Mouse (Mus musculus): ENCODE data around the gene Eif2b1. TPM values are rescaled to one million over a fixed set of nuclear protein-coding genes. Genes with fewer than 3 reads are reported as not detected.
A peak's percentile ranks its signal among the peaks of the same experiment; 100 is the strongest.

The Eif2b1 gene
- polyA plus RNA-seq, 2 experiments: 42.5 to 71.3 TPM

- H3K27me3 ChIP-seq (ENCODE audit: control insufficient read depth, insufficient read depth, low read length): no peaks in the 10 kb centered on the region
- no peak for DNase-seq (ENCODE audit: low spot score)
- H3K9me3 ChIP-seq (ENCODE audit: control insufficient read depth, low read length): no peaks in the 10 kb centered on the region
- H3K9ac ChIP-seq (ENCODE audit: low read depth, low read length, severe bottlenecking): peak overlapping the region; percentile 45
- 9% methylated on average over 12 of the region's 17 CpGs for WGBS
- peaks cover 6% of the 10 kb centered on the region for H3K4me1 ChIP-seq (ENCODE audit: control insufficient read depth, insufficient read depth, low read length)
- H3K4me3 ChIP-seq (replicated peaks; ENCODE audit: low read length): peak overlapping the region; percentile 15; the same call in 1 of the 2 replicates
- H3K4me2 ChIP-seq (replicated peaks; ENCODE audit: low read depth, low read length, severe bottlenecking): peak overlapping the region; percentile 34
- H3K27ac ChIP-seq (replicated peaks; ENCODE audit: low read depth, low read length): no peak overlapping the region
- no peaks in the 10 kb centered on the region for H3K36me3 ChIP-seq (ENCODE audit: control insufficient read depth, insufficient read depth, low read length)
- TF ChIP-seq POLR2A (IDR thresholded peaks at IDR 0.05; ENCODE audit: borderline replicate concordance, extremely low read depth, insufficient read depth, insufficient read length): no peak
- no peak for ATAC-seq (ENCODE audit: low FRiP score, low read depth)
Measured at GRCm38 (mm10) chr5:124536776-124537175, 42.2 kb downstream of the Eif2b1 start.

DNA sequence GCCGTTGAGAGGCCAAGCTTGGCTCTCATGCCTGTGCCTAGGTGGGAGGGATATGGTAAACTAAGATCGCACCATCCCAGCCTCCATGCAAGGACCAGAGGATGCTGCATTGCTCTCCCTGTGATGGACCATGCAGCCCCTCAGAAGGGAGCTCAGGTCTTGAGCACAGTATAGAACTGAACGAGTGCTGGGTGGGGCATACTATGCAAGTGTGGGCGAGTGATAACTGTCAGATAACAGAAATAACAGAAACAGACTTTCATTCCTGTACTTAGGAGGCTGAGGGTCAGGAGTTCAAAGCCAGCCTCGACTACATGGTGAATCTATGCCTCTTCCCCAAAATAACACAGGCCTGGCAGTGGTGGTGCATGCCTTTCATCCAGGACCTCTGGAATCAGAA lies 43.9 kb downstream of the Eif2b1 start:
- WGBS: 65% methylated on average over 5 of the region's 5 CpGs
- Histone ChIP-seq H3K36me3 (ENCODE audit: control insufficient read depth, insufficient read depth, low read length) (no peaks in the 10 kb centered on the region), H3K4me2 (replicated peaks; ENCODE audit: low read depth, low read length, severe bottlenecking) (no peak overlapping the region), H3K9me3 (ENCODE audit: control insufficient read depth, low read length) (no peaks in the 10 kb centered on the region), H3K27ac (replicated peaks; ENCODE audit: low read depth, low read length) (no peak overlapping the region), H3K4me1 (ENCODE audit: control insufficient read depth, insufficient read depth, low read length) (peaks cover 11% of the 10 kb centered on the region; the same call in 1 of the 2 replicates), H3K4me3 (replicated peaks; ENCODE audit: low read length) (no peak overlapping the region), H3K9ac (ENCODE audit: low read depth, low read length, severe bottlenecking) (no peak overlapping the region), H3K27me3 (ENCODE audit: control insufficient read depth, insufficient read depth, low read length) (no peaks in the 10 kb centered on the region)
- TF ChIP-seq POLR2A (IDR thresholded peaks at IDR 0.05; ENCODE audit: borderline replicate concordance, extremely low read depth, insufficient read depth, insufficient read length): no peak
- DNase-seq (ENCODE audit: low spot score) (no peak), ATAC-seq (ENCODE audit: low FRiP score, low read depth) (no peak)

DNA sequence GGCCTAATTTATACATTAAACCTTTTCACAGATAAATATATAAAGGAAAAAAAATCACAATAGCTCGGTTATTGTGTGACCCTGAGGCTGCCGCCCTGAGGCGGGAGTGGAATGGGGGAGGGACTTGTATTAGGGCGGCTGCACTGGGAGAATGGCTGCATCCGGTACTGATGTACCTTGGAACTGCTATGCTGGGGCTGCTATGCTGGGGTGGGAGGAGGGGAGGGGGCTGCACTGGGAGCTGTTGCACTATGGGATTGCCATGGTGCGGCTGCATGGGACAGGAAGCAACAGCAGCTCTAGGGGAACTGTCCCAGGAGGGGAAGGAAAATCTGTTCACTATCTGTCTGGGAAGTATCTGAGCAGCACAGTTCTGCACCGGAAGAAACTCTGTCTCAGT lies 46.5 kb downstream of the Eif2b1 start:
- Histone ChIP-seq H3K9ac (ENCODE audit: low read depth, low read length, severe bottlenecking) (no peak overlapping the region), H3K27me3 (ENCODE audit: control insufficient read depth, insufficient read depth, low read length) (no peaks in the 10 kb centered on the region), H3K4me1 (ENCODE audit: control insufficient read depth, insufficient read depth, low read length) (peaks cover 30% of the 10 kb centered on the region), H3K4me2 (replicated peaks; ENCODE audit: low read depth, low read length, severe bottlenecking) (no peak overlapping the region), H3K9me3 (ENCODE audit: control insufficient read depth, low read length) (no peaks in the 10 kb centered on the region), H3K36me3 (ENCODE audit: control insufficient read depth, insufficient read depth, low read length) (no peaks in the 10 kb centered on the region), H3K27ac (replicated peaks; ENCODE audit: low read depth, low read length) (no peak overlapping the region), H3K4me3 (replicated peaks; ENCODE audit: low read length) (0 out of 2 replicates have a peak overlapping the region, but pooled peaks have one; percentile 59)
- TF ChIP-seq POLR2A (IDR thresholded peaks at IDR 0.05; ENCODE audit: borderline replicate concordance, extremely low read depth, insufficient read depth, insufficient read length): no peak
- DNase-seq (ENCODE audit: low spot score): no peak
- 37% methylated on average over 7 of the region's 7 CpGs for WGBS
- no peak for ATAC-seq (ENCODE audit: low FRiP score, low read depth)

- peak overlapping the region; percentile 76 for H3K9ac ChIP-seq (ENCODE audit: low read depth, low read length, severe bottlenecking)
- ATAC-seq (ENCODE audit: low FRiP score, low read depth): peak; percentile 14
- DNase-seq (ENCODE audit: low spot score): no peak
Measured at GRCm38 (mm10) chr5:124531583-124531930, 47.4 kb downstream of the Eif2b1 start.

DNA sequence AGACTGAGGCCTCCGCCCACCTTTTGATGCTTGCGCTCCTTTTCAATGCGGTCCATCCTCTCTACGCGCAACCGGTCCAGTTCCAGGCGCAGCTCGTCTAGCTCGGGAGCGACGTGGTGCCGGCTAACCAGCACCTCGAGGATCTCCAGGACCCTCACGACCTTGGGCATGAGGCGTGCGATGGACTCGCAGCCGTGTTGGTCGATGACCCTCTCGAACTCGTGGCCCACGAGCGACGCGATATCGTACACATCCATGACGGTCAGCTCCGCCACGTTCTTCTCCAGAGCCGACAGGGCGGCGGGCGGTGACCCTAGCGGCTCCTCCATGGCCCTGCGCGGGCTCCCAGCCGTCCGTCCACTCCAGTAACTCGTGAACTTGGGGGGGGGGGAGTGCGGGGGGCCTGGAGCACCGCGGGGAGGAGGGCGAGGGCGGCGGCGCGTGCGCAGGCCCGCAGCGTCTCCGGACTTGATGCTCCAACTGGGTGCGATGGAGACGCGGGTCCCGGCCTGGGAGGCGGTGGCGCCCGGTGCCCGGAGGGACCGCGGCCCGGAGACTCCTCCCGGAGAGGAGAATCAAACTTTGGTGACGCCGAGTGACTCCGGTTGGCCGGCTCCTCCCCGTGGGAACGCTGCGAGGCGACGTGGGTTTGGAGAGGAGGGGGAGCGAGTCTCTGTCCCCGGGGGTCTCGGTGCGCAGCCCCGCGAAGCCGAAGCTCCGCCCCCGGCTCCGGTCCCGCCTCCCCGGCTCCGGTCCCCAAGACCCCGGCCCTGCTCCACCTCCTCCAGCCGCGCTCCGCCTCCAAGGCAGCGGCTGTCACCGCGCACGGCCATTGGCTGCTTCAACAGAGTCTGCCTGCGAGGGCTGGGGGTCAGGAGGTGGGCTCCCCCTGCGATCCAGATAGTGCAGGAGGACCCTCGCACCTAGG lies 48.0 kb downstream of the Eif2b1 start, which contains the start of gene Rilpl1:
Gene Rilpl1 (minus strand): TSS at position 737 of the 928 bp plus-strand sequence.
- ATAC-seq (ENCODE audit: low FRiP score, low read depth) (peak; percentile 96), DNase-seq (ENCODE audit: low spot score) (peak; percentile 87)
- peak; percentile 33; the same call in 1 of the 2 replicates for TF ChIP-seq POLR2A (IDR thresholded peaks at IDR 0.05; ENCODE audit: borderline replicate concordance, extremely low read depth, insufficient read depth, insufficient read length)
- WGBS: 2% methylated on average over 68 of the region's 96 CpGs
- Histone ChIP-seq H3K27ac (replicated peaks; ENCODE audit: low read depth, low read length) (peak within 1 kb of the TSS; percentile 80), H3K27me3 (ENCODE audit: control insufficient read depth, insufficient read depth, low read length) (no peaks in the 10 kb centered on the region), H3K9me3 (ENCODE audit: control insufficient read depth, low read length) (no peaks in the 10 kb centered on the region), H3K9ac (ENCODE audit: low read depth, low read length, severe bottlenecking) (peak within 1 kb of the TSS; percentile 76), H3K4me1 (ENCODE audit: control insufficient read depth, insufficient read depth, low read length) (peaks cover 30% of the 10 kb centered on the region), H3K4me3 (replicated peaks; ENCODE audit: low read length) (peak within 1 kb of the TSS; percentile 59), H3K36me3 (ENCODE audit: control insufficient read depth, insufficient read depth, low read length) (peaks cover 3% of the 10 kb centered on the region; the same call in 1 of the 2 replicates), H3K4me2 (replicated peaks; ENCODE audit: low read depth, low read length, severe bottlenecking) (peak within 1 kb of the TSS; percentile 69)

More at GRCm38 (mm10) chr5:124531583-124531930, 47.4 kb downstream of the Eif2b1 start:
- Histone ChIP-seq H3K27ac (replicated peaks; ENCODE audit: low read depth, low read length) (peak overlapping the region; percentile 80), H3K4me1 (ENCODE audit: control insufficient read depth, insufficient read depth, low read length) (peaks cover 30% of the 10 kb centered on the region), H3K27me3 (ENCODE audit: control insufficient read depth, insufficient read depth, low read length) (no peaks in the 10 kb centered on the region), H3K36me3 (ENCODE audit: control insufficient read depth, insufficient read depth, low read length) (peaks cover 1% of the 10 kb centered on the region; the same call in 1 of the 2 replicates), H3K9me3 (ENCODE audit: control insufficient read depth, low read length) (no peaks in the 10 kb centered on the region), H3K4me3 (replicated peaks; ENCODE audit: low read length) (peak overlapping the region; percentile 59), H3K4me2 (replicated peaks; ENCODE audit: low read depth, low read length, severe bottlenecking) (peak overlapping the region; percentile 69)
- TF ChIP-seq POLR2A (IDR thresholded peaks at IDR 0.05; ENCODE audit: borderline replicate concordance, extremely low read depth, insufficient read depth, insufficient read length): no peak; the same call in 1 of the 2 replicates
- 13% methylated on average over 13 of the region's 14 CpGs for WGBS

Measured in limb, embryonic 14.5 days (tissue).